Mouse (Mus musculus) activated CD4-positive, CD25-positive, alpha-beta regulatory T cell, adult 4 months (primary cell): ENCODE results near the gene Cdkl5. TPM values are rescaled to one million over a fixed set of nuclear protein-coding genes. Genes with fewer than 3 reads are reported as not detected.
"Not testable (repeated sequence)": the region's sequence is repeated elsewhere in the genome, so short reads cannot be mapped to it uniquely, and the experiment has no call there.

Experiments
- ATAC-seq: one replicate; pipeline ENCODE4 v1.8.0; 2017
- polyA plus RNA-seq, 2 experiments: library from polyadenylated mRNA; unstranded; fragments of 100-300 nt; shearing (Covaris generic); gene quantifications; one replicate each; pipeline ENCODE4 v1.2.1; 2017

Gene Cdkl5
- polyA plus RNA-seq, 2 experiments from 2014 or later = 0.29 to 0.52 TPM

DNA sequence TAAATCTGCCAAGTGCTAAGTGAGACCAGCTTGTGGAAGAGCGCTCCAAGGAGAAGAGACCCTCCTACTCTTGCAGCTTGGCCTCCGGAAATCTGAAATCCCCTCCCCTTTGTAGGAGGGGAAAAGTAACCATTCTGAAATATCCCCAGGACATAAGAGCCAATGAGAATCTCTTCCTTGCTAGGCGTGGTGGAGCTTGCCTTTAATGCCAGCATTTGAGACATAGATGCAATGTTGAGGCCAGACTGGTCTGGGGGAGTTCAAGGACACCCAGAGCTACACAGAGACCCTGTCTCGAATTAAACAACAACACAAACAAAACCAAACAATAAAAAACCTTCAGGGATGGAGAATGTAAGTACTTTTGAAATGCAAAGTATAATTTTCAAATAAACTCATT is 87.6 kb downstream of the Cdkl5 start, which contains the start of gene Gja6:
TSS of gene Gja6 (minus strand) at position 101 of the 400 bp plus-strand sequence.
- no peak for ATAC-seq

DNA sequence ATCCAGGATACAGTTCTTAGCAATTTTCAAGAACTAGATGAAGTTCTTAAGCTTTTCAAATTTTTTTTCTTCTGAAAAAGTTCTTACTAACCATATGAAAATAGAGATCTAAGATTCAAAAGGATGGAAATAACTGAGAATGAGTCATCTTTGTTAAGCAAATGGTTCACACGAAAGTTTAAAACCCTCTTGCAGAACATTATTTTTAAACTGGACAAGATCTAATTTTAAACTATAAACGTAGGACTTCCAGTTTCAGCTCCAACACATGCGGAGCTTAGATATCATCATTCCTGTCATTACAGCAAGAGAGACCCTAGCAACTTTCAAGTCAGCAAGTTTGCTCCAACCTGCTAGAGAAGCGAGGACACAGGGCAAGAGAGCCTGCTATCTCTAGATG is 88.0 kb downstream of the Cdkl5 start:
- ATAC-seq = no peak

DNA sequence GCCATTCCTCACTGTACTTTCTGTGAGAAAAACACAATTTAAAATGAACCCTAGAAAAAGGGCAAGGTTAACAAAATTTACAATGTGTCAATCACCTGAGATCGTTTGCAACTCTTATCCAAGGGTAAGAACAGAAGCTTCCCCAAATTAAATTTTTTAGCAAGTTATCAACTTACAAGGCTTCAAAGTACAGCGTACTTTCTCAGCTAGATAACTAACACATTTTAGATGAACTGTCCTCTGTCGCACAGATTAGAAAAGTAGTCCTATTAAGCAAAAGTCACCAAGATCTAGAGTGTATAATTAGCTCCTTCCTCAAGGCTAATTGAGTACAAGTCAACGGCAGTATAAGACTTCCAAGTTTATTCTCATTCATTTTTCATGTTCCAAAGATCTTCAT is 88.6 kb downstream of the Cdkl5 start:
- ATAC-seq = no peak

DNA sequence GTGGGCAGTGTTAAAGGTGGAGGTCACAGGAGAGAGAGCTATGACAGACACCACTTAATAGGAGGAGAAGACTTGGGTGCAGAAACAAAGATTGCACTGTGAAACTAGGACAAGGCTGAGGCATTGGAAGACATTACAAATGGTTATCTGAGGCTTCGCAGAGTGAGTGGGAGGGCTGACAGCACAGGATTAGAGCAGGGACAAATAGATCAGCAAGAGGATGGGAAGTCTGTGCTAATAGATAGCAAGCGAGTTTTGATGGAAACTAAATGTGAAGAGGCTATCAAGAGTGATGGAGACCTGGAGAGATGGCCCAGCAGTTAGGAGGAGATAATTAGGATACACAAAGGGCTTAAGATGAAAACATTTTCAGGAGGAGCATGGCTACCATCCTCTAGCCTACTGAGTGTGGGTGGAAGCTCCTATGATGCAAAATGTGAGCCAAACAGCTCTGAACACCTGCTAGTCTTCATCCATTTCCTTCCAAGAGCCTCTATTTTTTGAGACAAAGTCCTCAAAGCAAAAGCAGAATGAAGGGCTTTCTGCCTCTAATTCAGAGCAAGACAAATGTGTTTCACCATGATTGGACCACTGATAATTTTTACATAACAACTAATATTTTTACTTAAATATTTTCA is 89.3 kb downstream of the Cdkl5 start:
- ATAC-seq = no peak

DNA sequence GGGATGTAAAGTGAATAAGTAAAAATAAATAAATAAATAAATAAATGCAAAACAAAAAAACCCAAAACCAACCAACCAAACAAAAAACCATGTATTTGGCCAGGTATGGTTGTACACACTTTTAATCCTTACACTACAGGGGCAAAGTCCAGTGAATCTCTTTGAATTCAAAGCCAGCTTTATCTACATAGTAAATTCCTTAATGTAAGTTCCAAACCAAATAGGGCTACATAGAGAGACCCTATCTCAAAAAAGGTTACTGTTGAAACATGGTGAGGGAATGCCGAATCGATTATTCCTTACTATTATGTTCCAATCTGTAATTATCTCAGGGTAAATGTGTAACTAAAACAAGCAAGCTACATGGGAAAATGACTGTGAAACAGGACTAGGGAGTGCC is 93.4 kb downstream of the Cdkl5 start:
- no peak for ATAC-seq

DNA sequence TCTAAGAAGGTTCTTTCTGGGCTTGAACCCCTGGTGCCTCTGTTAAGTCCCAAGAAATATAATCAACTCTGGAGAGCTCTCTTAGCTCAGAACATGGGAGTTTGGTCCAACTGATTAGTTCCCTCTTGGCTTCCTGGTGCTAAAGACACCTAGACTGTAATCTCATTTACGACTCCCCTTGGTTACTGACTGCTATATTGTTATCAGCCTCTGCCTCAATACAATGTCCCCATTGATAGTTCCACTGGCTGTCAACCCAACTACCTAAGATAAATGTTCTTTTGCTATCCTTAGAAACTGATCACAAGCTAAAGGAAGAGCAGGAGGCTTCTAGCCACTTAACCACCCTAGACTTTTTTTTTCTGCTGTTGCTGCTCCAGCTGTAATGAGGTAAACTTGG is 102.4 kb downstream of the Cdkl5 start:
- no peak for ATAC-seq

DNA sequence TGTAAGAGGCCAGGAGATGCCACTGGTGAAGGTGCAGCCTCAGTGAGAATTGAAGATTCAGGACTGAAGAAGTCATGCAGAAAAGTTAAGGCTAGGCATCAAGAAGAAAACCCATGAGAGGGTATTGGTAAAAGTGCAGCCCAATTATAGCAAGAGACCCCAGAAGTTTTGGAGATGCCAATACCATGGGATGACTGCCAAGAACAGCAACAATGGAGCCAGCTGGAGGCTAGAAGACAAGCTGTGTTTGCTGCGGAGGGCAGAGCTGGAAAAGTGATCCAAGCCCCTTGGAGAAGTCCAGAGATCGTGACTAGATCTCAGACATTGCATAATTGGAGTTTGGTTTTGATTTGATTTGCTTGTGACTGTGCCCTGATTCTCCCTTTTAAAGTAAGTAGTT is 108.2 kb downstream of the Cdkl5 start:
- ATAC-seq = no peak

DNA sequence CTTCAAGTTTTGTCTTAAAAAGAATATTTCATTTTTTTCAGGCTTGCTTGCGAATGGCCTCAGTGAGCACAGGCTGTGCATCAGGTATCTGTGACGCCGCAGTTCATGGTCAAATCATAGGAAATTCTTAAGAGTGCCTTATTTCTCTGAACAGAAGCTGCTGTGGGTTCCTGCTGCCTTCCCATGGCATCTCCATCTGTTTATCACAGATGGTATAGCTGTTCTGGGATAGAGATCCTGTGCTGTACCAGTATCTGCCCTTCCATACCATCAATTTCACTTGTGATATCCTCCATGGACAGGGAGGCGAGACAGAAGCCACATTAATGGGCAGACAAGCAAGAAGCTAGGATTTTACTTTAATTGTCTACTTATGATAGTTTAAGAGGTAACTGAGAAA is 127.9 kb downstream of the Cdkl5 start:
- no peak for ATAC-seq

DNA sequence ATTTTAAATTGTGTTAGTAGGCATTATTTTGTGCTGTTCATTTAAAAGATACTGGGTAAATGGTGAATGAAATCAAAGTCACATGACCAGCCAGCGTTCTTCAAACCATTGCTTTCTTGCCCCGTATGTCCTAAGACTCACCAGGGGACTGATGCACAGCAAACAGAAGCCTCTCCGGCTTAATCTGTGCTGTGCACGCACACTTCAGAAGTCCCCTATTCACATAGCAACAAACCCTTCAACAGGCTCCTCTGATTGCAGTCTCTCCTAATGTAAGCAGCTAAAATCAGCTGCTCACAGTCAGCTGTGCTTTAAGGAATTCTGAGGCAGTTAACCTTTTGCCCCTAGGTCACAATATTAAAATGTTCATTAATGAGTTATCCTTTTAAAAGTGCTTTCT is 129.5 kb downstream of the Cdkl5 start:
- ATAC-seq = no peak

DNA sequence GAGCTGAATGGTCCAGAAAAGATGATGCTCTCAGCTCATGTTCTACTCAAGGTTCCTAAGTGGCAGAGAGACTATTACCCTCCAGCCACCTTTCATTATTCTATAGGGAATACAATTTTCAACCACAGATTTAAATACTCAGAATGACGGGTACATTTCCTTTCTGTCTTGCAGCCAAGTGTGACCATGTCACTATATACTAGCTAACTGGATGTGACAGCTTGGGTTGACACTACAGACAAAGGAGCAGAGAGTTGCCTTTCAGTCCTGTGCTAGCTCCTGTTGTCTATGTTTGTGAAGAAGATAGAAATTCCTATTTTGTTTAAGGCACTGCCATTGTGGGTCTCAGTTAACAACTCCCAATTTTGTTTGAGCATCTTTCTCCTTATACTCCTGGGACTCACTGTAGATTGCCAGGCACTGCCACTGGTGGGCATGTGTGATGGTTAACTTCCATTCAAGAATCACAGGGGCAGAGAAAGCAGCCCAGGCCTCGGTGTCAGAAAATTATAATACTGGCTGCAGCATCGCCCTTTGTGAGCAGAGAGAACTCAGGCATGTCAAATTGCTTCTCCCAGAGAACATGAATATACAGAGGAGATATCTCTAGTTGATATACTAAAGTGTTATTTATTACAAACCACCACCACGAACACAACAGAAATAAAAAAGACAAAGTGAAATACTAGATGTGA is 130.7 kb downstream of the Cdkl5 start:
- ATAC-seq = no peak

DNA sequence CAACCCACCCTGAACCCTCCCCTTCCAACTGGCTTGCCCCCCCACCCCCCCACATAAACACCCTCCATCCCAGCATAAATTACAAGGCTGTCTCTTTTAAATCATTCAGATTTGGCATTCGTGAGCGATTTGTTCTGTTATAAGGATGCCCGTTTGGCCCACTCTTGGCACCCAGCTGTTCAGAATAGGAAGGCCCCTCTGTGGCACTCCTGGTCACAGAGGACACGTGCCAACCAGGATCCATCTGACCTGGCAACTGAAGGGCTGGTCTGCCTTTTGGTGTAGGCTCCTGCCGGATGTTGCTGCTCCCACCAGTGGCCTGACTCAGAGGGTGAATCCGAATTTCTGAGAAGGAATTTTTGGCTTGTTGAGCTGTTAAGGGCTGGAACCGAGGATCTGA is 186.3 kb downstream of the Cdkl5 start:
- no peak for ATAC-seq

DNA sequence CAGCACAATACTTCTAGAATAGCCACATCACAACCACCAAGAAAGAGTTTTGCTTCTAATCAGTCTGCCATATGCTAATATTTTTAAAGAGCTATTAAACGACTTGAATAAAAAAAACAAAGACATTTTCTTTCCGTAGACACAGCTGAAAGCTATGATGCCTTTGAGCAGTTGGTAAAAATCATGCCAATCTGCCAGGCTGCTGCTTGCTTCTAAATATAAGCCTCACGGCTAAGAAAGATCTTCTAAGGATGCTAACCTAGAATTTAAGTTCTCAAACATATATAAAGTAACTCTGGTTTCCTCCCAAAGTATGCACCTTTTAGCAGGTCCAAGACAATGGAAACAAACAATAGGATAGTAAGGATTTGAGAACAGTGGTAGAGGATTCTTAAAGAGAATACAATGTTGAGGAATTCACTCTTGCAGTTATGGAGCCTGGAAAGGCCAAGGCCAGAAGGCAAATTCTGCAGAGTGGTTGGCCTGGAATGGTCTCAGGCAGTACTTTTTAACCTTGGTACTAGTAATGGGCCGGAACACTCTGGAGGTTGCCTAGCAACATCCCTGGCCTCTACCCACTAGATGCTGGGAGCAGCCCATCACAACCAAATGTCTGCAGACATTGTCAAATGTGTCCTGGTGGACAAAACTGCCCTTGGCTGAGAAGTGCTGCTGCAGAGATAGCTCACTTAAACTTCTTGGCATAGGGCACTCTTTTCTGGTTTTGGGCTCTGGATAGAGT is 189.9 kb downstream of the Cdkl5 start:
- ATAC-seq = no peak

DNA sequence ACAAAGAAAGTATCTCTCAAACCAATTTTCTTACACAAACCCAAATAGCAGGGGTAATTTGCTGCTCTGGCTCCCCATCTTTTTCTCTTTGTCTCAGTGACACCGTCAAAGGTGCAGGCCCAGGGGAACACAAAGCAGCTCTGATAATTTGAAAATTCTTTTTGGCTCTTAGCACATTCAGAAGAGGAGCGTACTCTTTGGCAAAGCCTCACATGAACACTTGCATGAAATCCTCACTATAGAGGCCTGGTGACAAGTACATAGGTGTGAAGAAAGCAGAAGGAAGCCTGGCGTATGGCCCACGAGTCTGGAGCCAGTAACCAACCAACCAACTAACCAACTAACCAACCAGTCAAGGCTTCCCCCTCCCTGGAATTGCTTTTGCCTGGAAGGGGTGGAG is 199.6 kb downstream of the Cdkl5 start:
- no peak for ATAC-seq

DNA sequence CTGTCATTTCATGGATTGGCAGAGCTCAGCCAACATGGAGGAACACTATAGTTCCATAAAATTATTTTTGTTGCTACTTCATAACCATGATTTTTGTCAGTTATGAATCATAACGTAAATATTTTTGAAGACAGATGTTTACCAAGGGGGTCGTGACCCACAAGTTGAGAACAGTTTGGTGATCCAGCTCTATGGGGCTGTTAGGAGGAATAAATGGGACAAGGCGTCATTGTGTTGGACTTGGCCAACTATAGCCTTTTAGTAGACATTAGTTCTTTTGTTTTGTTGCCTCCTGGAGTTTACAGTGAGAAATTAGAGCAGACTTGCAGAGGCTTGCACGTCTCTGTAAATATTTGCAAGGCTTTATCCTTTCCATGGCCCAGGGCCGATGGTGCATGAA is 212.2 kb downstream of the Cdkl5 start:
- ATAC-seq = no peak

DNA sequence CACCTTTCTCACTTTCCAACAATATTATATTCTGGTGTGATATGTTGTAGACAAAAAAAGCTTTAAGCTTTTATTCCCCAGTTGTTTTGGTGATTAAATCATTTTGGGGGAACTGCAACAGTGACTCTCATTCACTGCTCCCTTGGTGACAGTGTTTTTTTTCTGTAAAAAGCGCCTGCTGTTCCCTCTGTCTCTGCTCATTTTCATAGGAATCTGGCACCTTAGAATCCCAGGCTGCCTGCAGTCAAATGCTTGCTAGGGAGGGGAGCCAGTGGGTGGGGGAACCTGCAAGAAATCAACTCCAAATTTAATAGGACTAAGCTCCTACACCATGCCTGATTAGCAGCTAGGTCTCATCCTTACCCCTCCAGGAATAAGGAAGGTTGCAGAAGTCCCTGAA is 221.5 kb downstream of the Cdkl5 start:
- ATAC-seq = no peak

DNA sequence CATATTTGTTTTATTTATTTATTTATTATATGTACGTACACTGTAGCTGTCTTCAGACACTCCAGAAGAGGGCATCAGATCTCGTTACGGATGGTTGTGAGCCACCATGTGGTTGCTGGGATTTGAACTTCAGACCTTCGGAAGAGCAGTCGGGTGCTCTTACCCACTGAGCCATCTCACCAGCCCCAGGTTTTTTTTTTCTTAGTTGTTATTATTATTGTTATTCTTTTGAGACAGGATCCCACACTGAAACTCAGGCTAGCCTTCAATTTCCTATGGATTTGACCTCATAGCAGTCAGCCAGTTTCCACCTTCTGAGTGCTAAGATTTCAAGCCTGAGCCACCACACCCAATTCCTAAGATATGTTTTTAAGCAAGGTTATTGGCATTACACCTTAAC is 224.9 kb downstream of the Cdkl5 start:
- not testable (repeated sequence) for ATAC-seq

DNA sequence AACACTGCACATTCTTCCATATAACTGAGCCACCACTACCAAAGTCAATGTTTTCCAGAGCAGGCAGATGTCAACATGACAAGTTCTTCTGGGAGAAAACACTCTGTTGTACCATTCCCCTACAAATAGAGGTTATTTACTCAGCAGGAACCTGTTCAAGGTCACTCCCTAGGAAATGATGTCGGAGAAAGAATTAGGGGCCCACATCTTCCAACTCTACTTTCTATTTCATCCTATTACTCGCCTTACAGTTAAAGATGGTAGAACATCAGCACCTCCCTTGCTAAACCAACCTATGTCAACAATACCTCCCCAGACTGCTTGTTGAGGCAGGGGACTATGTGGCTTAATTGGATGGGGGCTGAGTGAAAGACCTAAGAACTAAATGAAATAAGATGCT is 226.8 kb downstream of the Cdkl5 start, which contains the start of gene Rs1:
TSS of gene Rs1 (plus strand) at position 301 of the 400 bp plus-strand sequence.
- no peak for ATAC-seq

DNA sequence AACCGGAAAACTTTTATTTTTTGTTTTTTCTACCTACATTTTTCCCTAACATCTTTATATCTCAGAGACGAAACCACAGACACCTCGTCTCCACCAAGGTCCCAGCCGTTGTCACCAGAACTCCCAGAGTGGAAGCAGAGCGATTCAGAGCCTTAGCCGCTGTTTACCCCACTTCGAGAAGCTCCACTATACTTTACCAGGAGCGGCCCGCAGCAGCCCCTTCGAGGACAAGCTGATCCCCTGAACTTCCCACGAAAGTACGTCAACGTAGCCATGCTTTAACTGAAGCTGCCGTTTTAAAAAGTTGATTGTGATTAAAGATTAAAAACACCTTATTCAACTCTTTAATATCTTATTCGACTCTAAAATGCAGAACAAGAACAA is 228.3 kb downstream of the Cdkl5 start:
- peak; percentile 41 for ATAC-seq

DNA sequence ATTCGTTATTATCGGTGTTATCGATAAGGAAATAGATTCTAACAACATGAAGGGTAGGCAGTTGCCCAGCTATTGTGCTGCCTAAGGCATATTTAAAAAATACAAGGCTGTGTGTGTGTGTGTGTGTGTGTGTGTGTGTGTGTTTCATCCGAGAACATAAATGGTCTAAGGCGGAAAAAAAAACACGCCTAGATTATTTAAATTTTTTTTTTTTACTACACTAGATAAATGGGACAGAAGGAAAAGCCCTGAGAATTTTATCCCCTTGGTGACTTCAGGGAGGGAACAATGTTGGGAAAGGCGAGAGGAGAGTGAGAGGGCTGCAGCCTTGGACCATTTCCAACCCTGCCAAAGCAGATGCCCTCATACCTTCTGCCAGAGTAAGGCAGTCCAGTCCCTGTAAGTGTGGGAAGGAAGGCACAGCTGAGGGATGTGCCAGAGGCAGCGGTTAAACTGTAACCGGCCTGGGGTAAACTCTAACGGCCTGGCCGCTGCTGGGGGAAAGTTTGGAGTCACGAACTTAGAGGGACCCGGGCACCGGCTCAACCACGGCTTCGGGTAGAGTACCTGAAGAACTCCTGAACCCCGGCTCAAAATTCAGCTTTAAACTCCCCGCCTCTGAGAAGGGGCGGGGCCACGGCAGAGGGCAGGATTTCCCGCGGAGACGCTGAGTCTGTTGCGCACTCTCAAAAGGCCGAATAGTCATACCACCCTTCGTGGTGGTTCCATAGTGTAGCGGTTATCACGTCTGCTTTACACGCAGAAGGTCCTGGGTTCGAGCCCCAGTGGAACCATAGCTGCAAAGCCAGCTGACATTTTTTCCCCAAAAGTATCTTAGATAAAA is 228.9 kb downstream of the Cdkl5 start:
- peak; percentile 94 for ATAC-seq

DNA sequence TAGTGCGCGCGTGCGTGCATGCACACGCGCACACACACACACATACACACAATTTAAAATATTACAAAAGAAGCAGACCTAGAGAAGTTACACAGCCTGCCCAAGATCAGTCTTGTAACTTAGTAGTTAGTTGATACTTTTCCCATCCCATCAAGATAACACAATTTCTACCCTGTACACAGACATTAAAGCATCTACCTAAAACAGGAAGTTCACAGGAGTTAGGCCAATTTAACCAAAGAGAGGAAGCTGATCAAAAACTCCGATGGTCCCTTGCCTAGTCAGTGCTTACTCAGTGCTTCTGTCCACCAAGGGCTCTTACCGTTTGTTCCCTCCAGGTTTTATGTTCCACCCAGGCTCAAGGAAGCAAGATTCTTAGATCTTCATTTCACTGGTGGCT is 243.7 kb downstream of the Cdkl5 start:
- no peak for ATAC-seq

DNA sequence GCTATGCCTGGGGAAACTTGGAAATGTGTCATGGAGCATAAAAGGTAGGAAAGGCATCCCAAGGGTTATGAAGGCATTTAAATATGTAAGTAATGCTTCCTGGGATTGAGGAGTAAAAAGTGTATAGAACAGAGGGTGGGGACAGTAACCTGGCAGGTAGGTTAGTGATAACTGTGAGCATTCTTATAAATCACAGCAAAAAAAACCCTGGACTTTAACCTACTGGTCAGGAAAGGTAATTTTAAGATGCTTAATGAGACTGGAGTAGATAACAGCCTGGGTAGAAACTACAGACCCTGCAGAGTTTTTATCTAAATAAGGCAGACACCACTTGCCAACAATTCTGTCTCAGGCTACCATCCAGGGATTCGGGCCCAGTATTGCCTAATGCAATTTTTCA is 245.9 kb downstream of the Cdkl5 start:
- ATAC-seq = no peak

DNA sequence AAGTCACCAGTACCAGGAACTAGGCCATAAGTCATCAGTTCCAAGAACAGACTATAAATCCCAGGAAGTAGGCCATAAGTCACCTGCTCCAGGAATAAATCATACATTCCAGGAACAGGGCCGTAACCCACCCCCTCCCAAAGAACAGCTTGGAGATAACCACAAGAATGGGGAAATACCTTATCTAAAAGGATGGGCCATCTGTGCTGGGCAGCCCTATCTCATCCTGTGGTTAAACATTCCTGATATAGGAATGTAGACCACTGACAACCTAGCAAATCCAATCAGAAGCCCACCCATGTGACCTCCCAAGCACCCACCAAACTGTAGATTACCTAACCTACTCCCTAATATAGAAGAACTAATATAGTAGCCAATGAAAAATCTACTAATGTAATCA is 249.1 kb downstream of the Cdkl5 start:
- no peak for ATAC-seq

DNA sequence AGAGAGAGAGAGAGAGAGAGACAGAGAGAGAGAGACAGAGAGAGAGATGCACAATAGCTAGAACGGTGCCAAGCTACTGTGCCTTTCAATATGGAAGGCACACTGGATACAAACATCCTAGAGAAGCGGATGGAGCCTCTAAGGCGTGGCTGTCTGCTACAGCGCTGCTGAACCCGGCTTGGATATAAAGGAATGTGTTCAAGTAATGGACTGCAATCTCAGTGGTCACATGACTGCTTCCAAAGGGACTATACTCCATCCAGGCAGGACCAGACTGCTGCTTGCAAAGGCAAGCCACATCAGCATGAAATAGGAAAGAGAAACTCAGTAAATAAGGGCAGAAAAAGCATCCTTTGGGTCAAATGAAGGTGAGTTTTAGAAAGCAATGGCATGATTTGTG is 258.9 kb downstream of the Cdkl5 start, which contains the start of gene Ppef1:
TSS of gene Ppef1 (minus strand) at position 116 of the 400 bp plus-strand sequence.
- ATAC-seq = no peak
